Mouse (Mus musculus): ENCODE data around the gene Vps53. TPM values are rescaled to one million over a fixed set of nuclear protein-coding genes. Genes with fewer than 3 reads are reported as not detected.
"Not testable (repeated sequence)": the region's sequence is repeated elsewhere in the genome, so short reads cannot be mapped to it uniquely, and the experiment has no call there.

The Vps53 gene
- polyA plus RNA-seq (2012; ENCODE audit: insufficient read depth, insufficient read length, low replicate concordance, missing spikeins), result not detected in 2 replicates

GRCm38 (mm10) chr11:76179495-76180145, at the start of gene Vps53, which contains the start of gene Fam57a:
Gene Vps53, minus strand, starts transcription at chr11:76179647.
Gene Fam57a, plus strand, starts transcription at chr11:76179671.
- WGBS, result under 1% methylated on average over 37 of the region's 37 CpGs
- TF ChIP-seq CTCF (IDR thresholded peaks at IDR 0.05; ENCODE audit: insufficient read depth, low read depth, low read length) (no peak), POLR2A (IDR thresholded peaks at IDR 0.05; ENCODE audit: insufficient read depth, low read depth, low read length) (no peak)
- Histone ChIP-seq H3K4me1 (ENCODE audit: control insufficient read depth, insufficient read depth, low read length) (peaks cover 4% of the 10 kb centered on the region; the same call in 1 of the 2 replicates), H3K4me3 (ENCODE audit: insufficient read depth, low read depth, low read length) (peak within 1 kb of the TSS; percentile 86), H3K27ac (ENCODE audit: insufficient read depth, low read depth, low read length) (no peak within 1 kb of the TSS)

GRCm38 (mm10) chr11:76225051-76225450, 45.6 kb upstream of the Vps53 start:
- TF ChIP-seq CTCF (IDR thresholded peaks at IDR 0.05; ENCODE audit: insufficient read depth, low read depth, low read length) (no peak), POLR2A (IDR thresholded peaks at IDR 0.05; ENCODE audit: insufficient read depth, low read depth, low read length) (no peak)
- no peak overlapping the region for H3K27ac ChIP-seq (ENCODE audit: insufficient read depth, low read depth, low read length)
- H3K4me3 ChIP-seq (ENCODE audit: insufficient read depth, low read depth, low read length), result no peak overlapping the region
- H3K4me1 ChIP-seq (ENCODE audit: control insufficient read depth, insufficient read depth, low read length), result no peaks in the 10 kb centered on the region

DNA sequence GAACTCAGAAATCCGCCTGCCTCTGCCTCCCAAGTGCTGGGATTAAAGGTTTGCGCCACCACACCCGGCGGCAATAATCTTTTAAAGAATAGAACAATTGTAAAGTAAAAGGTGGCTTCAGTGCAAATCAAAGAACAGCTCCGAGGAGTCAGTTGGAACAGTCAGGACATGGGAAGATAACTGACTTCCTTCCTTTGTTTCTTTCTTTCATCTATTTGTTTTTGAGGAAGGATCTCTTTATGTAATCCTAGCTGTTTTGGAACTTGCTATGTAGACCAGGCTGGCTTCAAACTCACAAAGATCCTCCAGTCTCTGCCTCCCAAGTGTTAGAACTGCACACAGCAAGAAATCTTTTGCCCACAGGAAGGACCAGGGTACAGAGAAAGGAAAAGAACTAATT, 45.2 kb upstream of the Vps53 start:
- TF ChIP-seq POLR2A (IDR thresholded peaks at IDR 0.05; ENCODE audit: insufficient read depth, low read depth, low read length) (no peak), CTCF (IDR thresholded peaks at IDR 0.05; ENCODE audit: insufficient read depth, low read depth, low read length) (no peak)
- no peaks in the 10 kb centered on the region for H3K4me1 ChIP-seq (ENCODE audit: control insufficient read depth, insufficient read depth, low read length)
- WGBS, result 92% methylated on average over 5 of the region's 5 CpGs
- H3K27ac ChIP-seq (ENCODE audit: insufficient read depth, low read depth, low read length), result no peak overlapping the region
- H3K4me3 ChIP-seq (ENCODE audit: insufficient read depth, low read depth, low read length), result no peak overlapping the region

DNA sequence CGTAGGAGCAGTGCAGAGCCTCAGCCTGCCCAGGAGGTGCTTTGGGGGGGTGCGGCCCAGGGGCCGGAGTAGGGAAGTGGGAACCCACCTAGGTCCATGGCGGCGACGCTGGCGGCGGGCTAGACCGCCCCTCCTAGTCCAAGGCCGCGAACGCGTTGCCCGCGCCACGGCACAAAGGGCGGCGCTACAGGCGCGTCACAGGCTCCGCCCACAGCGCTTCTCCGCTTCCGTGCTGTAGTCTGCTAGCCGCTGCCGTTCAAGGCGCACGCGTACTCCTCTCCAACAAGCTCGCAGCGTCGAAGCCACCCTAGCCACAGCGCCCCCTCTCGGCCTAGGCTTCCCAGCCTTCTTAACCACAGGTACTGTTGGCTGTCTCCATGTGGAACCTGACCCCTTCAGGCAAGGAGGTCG, 37.9 kb upstream of the Vps53 start, which contains the start of the genes Dbil5 and Gemin4:
Gene Dbil5 (plus strand): TSS at position 219 of the 411 bp plus-strand sequence.
Gene Gemin4 (minus strand): TSS at position 275 of the 411 bp plus-strand sequence.
- 0 out of 2 replicates have a peak, but pooled peaks cover 2% of the 10 kb centered on the region for H3K4me1 ChIP-seq (ENCODE audit: control insufficient read depth, insufficient read depth, low read length)
- peak; percentile 95 for TF ChIP-seq CTCF (IDR thresholded peaks at IDR 0.05; ENCODE audit: insufficient read depth, low read depth, low read length)
- TF ChIP-seq POLR2A (IDR thresholded peaks at IDR 0.05; ENCODE audit: insufficient read depth, low read depth, low read length), result peak; percentile 86
- H3K4me3 ChIP-seq (ENCODE audit: insufficient read depth, low read depth, low read length), result peak within 1 kb of the TSS; percentile 76
- WGBS, result under 1% methylated on average over 35 of the region's 35 CpGs
- H3K27ac ChIP-seq (ENCODE audit: insufficient read depth, low read depth, low read length), result peak within 1 kb of the TSS; percentile 38

- Histone ChIP-seq H3K4me1 (ENCODE audit: control insufficient read depth, insufficient read depth, low read length) (0 out of 2 replicates have a peak, but pooled peaks cover 2% of the 10 kb centered on the region), H3K4me3 (ENCODE audit: insufficient read depth, low read depth, low read length) (peak overlapping the region; percentile 76), H3K27ac (ENCODE audit: insufficient read depth, low read depth, low read length) (peak overlapping the region; percentile 38)
- TF ChIP-seq CTCF (IDR thresholded peaks at IDR 0.05; ENCODE audit: insufficient read depth, low read depth, low read length), result no peak
- under 1% methylated on average over 33 of the region's 33 CpGs for WGBS
Measured at GRCm38 (mm10) chr11:76216681-76217389, 37.4 kb upstream of the Vps53 start.

DNA sequence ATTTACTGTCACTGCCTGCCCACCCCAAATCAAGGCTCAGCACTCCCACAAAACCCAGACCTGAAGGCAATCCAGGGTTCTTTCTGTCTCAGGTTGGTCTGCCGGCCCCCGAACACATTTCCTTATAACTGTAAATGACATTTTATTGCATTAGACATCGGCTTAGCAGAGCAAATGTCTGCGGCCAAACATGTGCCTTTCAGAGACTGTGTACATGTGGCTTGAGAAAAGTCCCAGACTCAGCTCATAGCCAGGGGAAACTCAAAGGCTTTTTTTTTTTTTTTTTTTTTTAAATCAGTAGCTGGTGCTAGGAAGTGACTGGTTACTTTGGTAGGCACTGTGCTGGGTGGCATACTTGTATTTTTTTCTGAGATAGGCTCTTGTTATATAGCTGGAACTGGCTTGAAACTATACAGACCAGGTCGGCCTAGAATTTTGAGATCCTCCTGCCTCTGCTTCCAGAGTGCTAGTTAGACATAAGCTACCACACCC, 36.6 kb upstream of the Vps53 start:
- no peak overlapping the region for H3K4me3 ChIP-seq (ENCODE audit: insufficient read depth, low read depth, low read length)
- WGBS, result 95% methylated on average over 5 of the region's 5 CpGs
- H3K27ac ChIP-seq (ENCODE audit: insufficient read depth, low read depth, low read length), result no peak overlapping the region
- TF ChIP-seq CTCF (IDR thresholded peaks at IDR 0.05; ENCODE audit: insufficient read depth, low read depth, low read length) (no peak), POLR2A (IDR thresholded peaks at IDR 0.05; ENCODE audit: insufficient read depth, low read depth, low read length) (no peak)
- H3K4me1 ChIP-seq (ENCODE audit: control insufficient read depth, insufficient read depth, low read length), result 0 out of 2 replicates have a peak, but pooled peaks cover 2% of the 10 kb centered on the region

- 96% methylated on average over 2 of the region's 2 CpGs for whole genome bisulfite sequencing
- Histone ChIP-seq H3K4me3 (ENCODE audit: insufficient read depth, low read depth, low read length) (no peak overlapping the region), H3K27ac (ENCODE audit: insufficient read depth, low read depth, low read length) (no peak overlapping the region), H3K4me1 (ENCODE audit: control insufficient read depth, insufficient read depth, low read length) (0 out of 2 replicates have a peak, but pooled peaks cover 2% of the 10 kb centered on the region)
- TF ChIP-seq CTCF (IDR thresholded peaks at IDR 0.05; ENCODE audit: insufficient read depth, low read depth, low read length), result no peak
- TF ChIP-seq POLR2A (IDR thresholded peaks at IDR 0.05; ENCODE audit: insufficient read depth, low read depth, low read length), result no peak
Measured at GRCm38 (mm10) chr11:76215011-76215410, 35.6 kb upstream of the Vps53 start.

GRCm38 (mm10) chr11:76213841-76214240, 34.4 kb upstream of the Vps53 start:
- Histone ChIP-seq H3K4me1 (ENCODE audit: control insufficient read depth, insufficient read depth, low read length) (0 out of 2 replicates have a peak, but pooled peaks cover 2% of the 10 kb centered on the region), H3K4me3 (ENCODE audit: insufficient read depth, low read depth, low read length) (no peak overlapping the region), H3K27ac (ENCODE audit: insufficient read depth, low read depth, low read length) (no peak overlapping the region)
- 51% methylated on average over 5 of the region's 5 CpGs for WGBS
- TF ChIP-seq CTCF (IDR thresholded peaks at IDR 0.05; ENCODE audit: insufficient read depth, low read depth, low read length) (no peak), POLR2A (IDR thresholded peaks at IDR 0.05; ENCODE audit: insufficient read depth, low read depth, low read length) (no peak)

DNA sequence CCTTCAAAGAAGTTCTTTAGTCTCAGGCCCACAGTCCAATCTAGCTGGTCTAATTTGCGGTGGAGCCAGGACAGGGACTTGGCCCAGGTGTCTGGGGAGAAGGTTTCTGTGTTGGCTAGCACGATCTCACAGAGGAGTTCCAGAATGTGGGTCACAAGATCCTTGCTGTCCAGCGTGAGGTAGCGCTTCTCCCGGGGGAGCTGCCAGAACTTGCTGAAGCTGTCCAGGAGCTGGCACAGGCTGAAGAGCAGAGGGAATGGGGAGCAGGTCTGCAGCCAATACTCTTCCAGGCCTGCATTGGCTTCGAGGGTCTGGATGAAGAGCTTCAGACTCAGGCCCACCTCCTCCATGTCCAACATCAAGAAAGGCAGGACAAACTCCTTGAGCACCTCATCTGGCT, 32.1 kb upstream of the Vps53 start:
- H3K4me1 ChIP-seq (ENCODE audit: control insufficient read depth, insufficient read depth, low read length); H3K4me3 ChIP-seq (ENCODE audit: insufficient read depth, low read depth, low read length); H3K27ac ChIP-seq (ENCODE audit: insufficient read depth, low read depth, low read length): not testable (repeated sequence)
- WGBS, result 76% methylated on average over 5 of the region's 6 CpGs
